Mouse (Mus musculus): Measurements from ENCODE around the gene P2rx3. TPM values are rescaled to one million over a fixed set of nuclear protein-coding genes. Genes with fewer than 3 reads are reported as not detected.

P2rx3 gene
- polyA plus RNA-seq, 1 experiment = 0.30 TPM

DNA sequence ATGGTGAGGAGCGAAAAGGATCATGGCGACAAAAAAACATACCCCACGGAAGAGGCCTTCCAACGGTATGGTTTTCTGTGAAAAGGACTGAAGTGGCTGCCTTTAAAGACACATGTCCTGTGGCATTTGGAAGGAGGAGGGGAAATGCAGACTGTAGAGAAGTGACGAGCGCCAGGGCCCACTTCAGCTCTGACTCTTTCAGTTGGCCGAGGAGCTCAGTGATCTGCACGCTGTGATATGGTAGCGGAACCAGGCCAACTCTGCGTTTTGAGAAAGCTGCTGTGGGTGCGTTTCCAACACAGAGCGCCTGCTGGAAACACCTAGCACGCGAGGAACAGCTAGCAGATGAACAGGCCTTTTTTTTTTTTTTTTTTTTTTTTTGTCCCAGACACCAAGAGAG, 24.6 kb downstream of the P2rx3 start:
- no peak overlapping the region for H3ac ChIP-seq (ENCODE audit: control insufficient read depth, insufficient read length, low read depth)

GRCm38 (mm10) chr2:85011906-85012604, 25.2 kb downstream of the P2rx3 start:
- H3K79me3 ChIP-seq (ENCODE audit: low read depth) = no peaks in the 10 kb centered on the region
- H3ac ChIP-seq (ENCODE audit: control insufficient read depth, insufficient read length, low read depth) = no peak overlapping the region
- peak; percentile 11 for TF ChIP-seq USF1 (IDR thresholded peaks at IDR 0.05; ENCODE audit: low read depth)
- no peak for TF ChIP-seq MYOD1 (IDR thresholded peaks at IDR 0.05; ENCODE audit: control insufficient read depth, insufficient read length, low read depth)
- no peaks in the 10 kb centered on the region for H3K36me3 ChIP-seq (ENCODE audit: control insufficient read depth, insufficient read depth)
- H3K79me2 ChIP-seq (ENCODE audit: control insufficient read depth, insufficient read depth) = no peaks in the 10 kb centered on the region
- no peaks in the 10 kb centered on the region for H3K27me3 ChIP-seq (ENCODE audit: control insufficient read depth, insufficient read depth, insufficient read length)
- H3K4me3 ChIP-seq (ENCODE audit: insufficient read depth, poor library complexity, severe bottlenecking) = no peak overlapping the region

More for the DNA sequence above, 24.6 kb downstream of the P2rx3 start:
- Histone ChIP-seq H3K79me2 (ENCODE audit: control insufficient read depth, insufficient read depth) (no peaks in the 10 kb centered on the region), H3K27me3 (ENCODE audit: control insufficient read depth, insufficient read depth, insufficient read length) (no peaks in the 10 kb centered on the region), H3K36me3 (ENCODE audit: control insufficient read depth, insufficient read depth) (no peaks in the 10 kb centered on the region), H3K79me3 (ENCODE audit: low read depth) (no peaks in the 10 kb centered on the region), H3K4me3 (ENCODE audit: insufficient read depth, poor library complexity, severe bottlenecking) (no peak overlapping the region)
- TF ChIP-seq CTCF (IDR thresholded peaks at IDR 0.05; ENCODE audit: control insufficient read depth, insufficient read depth, insufficient read length) (no peak), FOSL1 (IDR thresholded peaks at IDR 0.05; ENCODE audit: insufficient read depth, low read length, poor library complexity, severe bottlenecking) (no peak), MYOD1 (IDR thresholded peaks at IDR 0.05; ENCODE audit: control insufficient read depth, insufficient read length, low read depth) (no peak), USF1 (IDR thresholded peaks at IDR 0.05; ENCODE audit: low read depth) (no peak), MAX (IDR thresholded peaks at IDR 0.05) (no peak), CEBPB (IDR thresholded peaks at IDR 0.05; ENCODE audit: low read depth) (no peak), MYOG (IDR thresholded peaks at IDR 0.05; ENCODE audit: control insufficient read depth, extremely low read depth, insufficient read length) (no peak)

DNA sequence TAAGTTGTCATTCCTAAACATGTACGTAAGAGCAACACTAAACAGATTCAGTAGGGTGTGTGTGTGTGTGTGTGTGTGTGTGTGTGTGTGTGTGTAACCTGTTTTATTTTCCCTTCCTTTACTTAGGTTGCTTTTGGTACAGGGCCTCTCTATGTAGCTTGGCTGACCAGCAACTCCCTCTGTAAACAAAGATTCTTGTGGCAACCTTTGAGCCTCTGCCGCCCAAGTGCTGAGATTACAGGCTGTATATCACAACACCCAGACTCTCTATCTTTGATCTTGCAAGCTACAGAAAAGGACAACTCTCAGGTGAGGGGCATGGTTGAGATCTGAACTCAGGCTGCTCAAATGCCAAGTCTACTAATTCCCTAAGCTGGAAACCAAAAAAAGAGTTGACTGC, 28.1 kb downstream of the P2rx3 start:
- Histone ChIP-seq H3K27me3 (ENCODE audit: control insufficient read depth, insufficient read depth, insufficient read length) (no peaks in the 10 kb centered on the region), H3K4me3 (ENCODE audit: insufficient read depth, poor library complexity, severe bottlenecking) (no peak overlapping the region), H3K79me3 (ENCODE audit: low read depth) (no peaks in the 10 kb centered on the region), H3K36me3 (ENCODE audit: control insufficient read depth, insufficient read depth) (no peaks in the 10 kb centered on the region), H3K79me2 (ENCODE audit: control insufficient read depth, insufficient read depth) (no peaks in the 10 kb centered on the region), H3ac (ENCODE audit: control insufficient read depth, insufficient read length, low read depth) (no peak overlapping the region)
- TF ChIP-seq USF1 (IDR thresholded peaks at IDR 0.05; ENCODE audit: low read depth) = no peak
- TF ChIP-seq MAX (IDR thresholded peaks at IDR 0.05) = no peak
- TF ChIP-seq MYOG (IDR thresholded peaks at IDR 0.05; ENCODE audit: control insufficient read depth, extremely low read depth, insufficient read length) = no peak
- TF ChIP-seq CEBPB (IDR thresholded peaks at IDR 0.05; ENCODE audit: low read depth) = no peak
- no peak for TF ChIP-seq MYOD1 (IDR thresholded peaks at IDR 0.05; ENCODE audit: control insufficient read depth, insufficient read length, low read depth)

- Histone ChIP-seq H3K79me3 (ENCODE audit: low read depth) (no peaks in the 10 kb centered on the region), H3K36me3 (ENCODE audit: control insufficient read depth, insufficient read depth) (no peaks in the 10 kb centered on the region), H3K27me3 (ENCODE audit: control insufficient read depth, insufficient read depth, insufficient read length) (no peaks in the 10 kb centered on the region), H3K79me2 (ENCODE audit: control insufficient read depth, insufficient read depth) (no peaks in the 10 kb centered on the region), H3ac (ENCODE audit: control insufficient read depth, insufficient read length, low read depth) (no peak overlapping the region), H3K4me3 (ENCODE audit: insufficient read depth, poor library complexity, severe bottlenecking) (no peak overlapping the region)
- TF ChIP-seq USF1 (IDR thresholded peaks at IDR 0.05; ENCODE audit: low read depth) (no peak), MYOD1 (IDR thresholded peaks at IDR 0.05; ENCODE audit: control insufficient read depth, insufficient read length, low read depth) (no peak), FOSL1 (IDR thresholded peaks at IDR 0.05; ENCODE audit: insufficient read depth, low read length, poor library complexity, severe bottlenecking) (no peak), CEBPB (IDR thresholded peaks at IDR 0.05; ENCODE audit: low read depth) (no peak), MYOG (IDR thresholded peaks at IDR 0.05; ENCODE audit: control insufficient read depth, extremely low read depth, insufficient read length) (no peak), MAX (IDR thresholded peaks at IDR 0.05) (no peak), CTCF (IDR thresholded peaks at IDR 0.05; ENCODE audit: control insufficient read depth, insufficient read depth, insufficient read length) (no peak)
Observed at GRCm38 (mm10) chr2:85007729-85008128, 29.5 kb downstream of the P2rx3 start.

- TF ChIP-seq FOSL1 (IDR thresholded peaks at IDR 0.05; ENCODE audit: insufficient read depth, low read length, poor library complexity, severe bottlenecking) (no peak), MYOG (IDR thresholded peaks at IDR 0.05; ENCODE audit: control insufficient read depth, extremely low read depth, insufficient read length) (no peak)
- Histone ChIP-seq H3K79me2 (ENCODE audit: control insufficient read depth, insufficient read depth) (no peaks in the 10 kb centered on the region), H3K79me3 (ENCODE audit: low read depth) (no peaks in the 10 kb centered on the region), H3K4me3 (ENCODE audit: insufficient read depth, poor library complexity, severe bottlenecking) (no peak overlapping the region), H3K36me3 (ENCODE audit: control insufficient read depth, insufficient read depth) (no peaks in the 10 kb centered on the region), H3ac (ENCODE audit: control insufficient read depth, insufficient read length, low read depth) (no peak overlapping the region), H3K27me3 (ENCODE audit: control insufficient read depth, insufficient read depth, insufficient read length) (no peaks in the 10 kb centered on the region)
Observed at GRCm38 (mm10) chr2:85006600-85006999, 30.7 kb downstream of the P2rx3 start.

DNA sequence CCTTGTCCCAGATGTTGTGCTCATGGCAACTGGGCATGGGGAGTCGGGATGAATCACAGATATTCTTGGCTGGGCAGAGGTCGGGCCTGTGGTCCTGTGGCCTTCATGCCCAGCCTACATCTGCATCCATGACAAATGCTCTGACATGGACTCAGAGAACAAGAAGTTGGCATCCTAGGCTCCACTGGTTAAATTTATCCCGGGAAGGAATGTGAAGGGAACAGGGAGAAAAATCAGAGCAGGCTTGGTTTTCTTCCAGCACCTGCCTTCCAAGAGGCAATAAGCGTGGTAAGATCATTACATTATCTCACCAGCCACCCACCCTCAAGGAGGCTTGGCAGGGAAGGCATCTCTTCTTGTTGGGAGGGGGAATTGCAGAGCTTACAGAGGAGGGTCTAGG, 32.9 kb downstream of the P2rx3 start:
- Histone ChIP-seq H3K4me3 (ENCODE audit: insufficient read depth, poor library complexity, severe bottlenecking) (no peak overlapping the region), H3K36me3 (ENCODE audit: control insufficient read depth, insufficient read depth) (no peaks in the 10 kb centered on the region), H3K27me3 (ENCODE audit: control insufficient read depth, insufficient read depth, insufficient read length) (no peaks in the 10 kb centered on the region), H3K79me2 (ENCODE audit: control insufficient read depth, insufficient read depth) (no peaks in the 10 kb centered on the region), H3K79me3 (ENCODE audit: low read depth) (no peaks in the 10 kb centered on the region), H3ac (ENCODE audit: control insufficient read depth, insufficient read length, low read depth) (no peak overlapping the region)
- TF ChIP-seq USF1 (IDR thresholded peaks at IDR 0.05; ENCODE audit: low read depth) (no peak), CTCF (IDR thresholded peaks at IDR 0.05; ENCODE audit: control insufficient read depth, insufficient read depth, insufficient read length) (no peak), MYOG (IDR thresholded peaks at IDR 0.05; ENCODE audit: control insufficient read depth, extremely low read depth, insufficient read length) (no peak), CEBPB (IDR thresholded peaks at IDR 0.05; ENCODE audit: low read depth) (no peak), MYOD1 (IDR thresholded peaks at IDR 0.05; ENCODE audit: control insufficient read depth, insufficient read length, low read depth) (no peak), FOSL1 (IDR thresholded peaks at IDR 0.05; ENCODE audit: insufficient read depth, low read length, poor library complexity, severe bottlenecking) (no peak), MAX (IDR thresholded peaks at IDR 0.05) (no peak)

Data from C2C12 (cell line).